Mouse (Mus musculus) thymus, postnatal 10 days (tissue): ENCODE results near the gene Irf2bpl.

Source experiments
- DNase-seq, 2 experiments: peaks; one replicate each; pipeline ENCODE4 v3.0.0; 2021; ENCODE audit warnings: low spot score in 2 of 2

The Irf2bpl gene

DNA sequence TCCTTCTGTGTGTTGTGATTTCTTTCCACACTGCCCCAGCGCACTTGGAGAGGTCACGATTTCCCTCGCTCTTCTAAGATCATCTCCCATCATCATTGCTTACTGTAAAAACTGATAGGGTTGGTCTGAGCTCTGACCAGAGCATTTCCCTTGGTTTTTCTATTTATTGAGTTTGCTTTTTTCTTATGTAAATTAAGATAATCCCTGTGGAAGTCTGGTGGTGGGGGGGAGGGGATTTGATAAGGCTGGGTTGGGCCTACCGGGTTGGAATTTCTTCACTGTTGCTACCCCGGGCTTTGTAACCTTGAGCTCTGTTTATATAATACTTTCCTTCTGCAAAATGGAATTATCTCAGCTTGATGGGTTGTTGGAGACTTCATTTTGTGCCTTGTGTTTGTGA, 1.1 kb upstream of the Irf2bpl start:
- DNase-seq, result no peak

DNA sequence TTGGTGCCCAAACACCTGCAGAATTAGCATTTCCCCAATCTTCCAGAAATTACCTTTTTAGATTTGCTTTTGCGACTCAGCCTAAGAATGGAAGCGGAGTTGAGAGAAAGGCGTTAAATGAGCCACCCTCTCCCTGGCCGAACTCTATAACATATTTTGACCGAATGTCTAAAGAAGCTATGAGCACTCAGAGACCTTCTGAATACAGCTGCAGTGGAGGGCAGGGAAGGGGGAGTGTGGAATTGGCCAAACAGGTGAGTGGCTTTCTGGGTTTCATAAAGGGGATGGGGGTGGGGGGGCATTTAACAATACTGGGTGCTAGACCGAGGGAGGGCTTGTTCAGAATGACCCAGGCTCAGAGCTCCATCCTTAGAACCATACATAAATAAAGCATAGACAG, 738 bp upstream of the Irf2bpl start:
- DNase-seq, result no peak

DNA sequence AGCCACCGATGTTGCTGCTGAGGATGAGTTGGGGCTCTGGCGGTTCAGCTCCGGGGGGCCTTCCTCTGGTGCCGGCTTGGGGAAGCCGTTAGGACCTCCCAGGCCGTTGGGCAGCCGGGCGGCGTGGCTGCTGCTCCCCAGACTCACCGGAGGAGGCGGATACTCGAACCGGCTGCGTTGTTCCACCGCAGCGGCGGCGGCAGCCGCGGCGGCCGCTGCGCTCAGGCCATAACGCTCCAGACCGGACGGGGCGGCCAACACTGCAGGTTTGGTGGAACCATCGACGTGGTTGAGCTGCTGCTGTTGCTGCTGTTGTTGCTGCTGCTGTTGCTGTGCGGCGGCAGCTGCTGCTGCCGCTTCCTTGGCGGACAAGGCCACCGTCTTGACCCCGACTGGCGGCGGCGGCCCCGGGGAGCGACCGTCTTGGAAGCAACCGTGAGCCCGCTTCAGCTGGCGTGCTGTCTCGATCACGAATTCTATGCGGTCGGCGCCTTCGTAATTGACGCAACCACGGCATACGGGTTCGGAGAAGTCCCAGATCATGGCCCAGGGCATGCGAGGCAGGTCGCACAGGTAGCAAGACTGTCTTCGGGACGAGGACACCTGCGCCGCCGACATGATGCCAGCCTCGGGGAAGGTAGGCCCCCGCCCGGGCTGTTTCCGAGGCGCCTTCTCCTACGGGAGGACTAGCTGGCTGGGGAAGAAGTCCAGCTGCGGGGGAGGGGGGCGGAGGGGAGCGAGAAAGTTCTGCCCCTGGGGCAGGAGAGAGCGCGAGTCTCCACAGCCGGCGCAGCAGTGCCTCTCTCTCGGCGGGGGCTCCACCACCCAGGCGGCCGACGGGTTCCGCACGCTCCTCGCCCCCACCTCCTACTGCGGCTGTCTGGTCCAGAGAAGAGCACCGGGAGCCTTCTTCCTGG, 1.1 kb downstream of the Irf2bpl start:
- peak; percentile 55 to 58 for DNase-seq

DNA sequence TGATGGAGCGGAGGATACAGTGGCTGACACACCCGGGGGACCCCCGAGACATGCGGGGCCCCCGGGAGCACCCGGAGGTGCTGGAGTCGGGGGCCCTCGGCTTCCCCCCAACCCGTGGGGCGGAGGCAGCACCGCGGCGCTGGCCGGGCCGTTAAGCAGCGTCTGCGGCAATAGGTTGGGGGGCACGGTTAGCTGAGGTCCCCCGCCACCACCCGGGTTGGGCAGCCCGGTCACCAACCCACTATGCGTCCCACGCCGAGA, 1.6 kb downstream of the Irf2bpl start:
- no peak for DNase-seq

DNA sequence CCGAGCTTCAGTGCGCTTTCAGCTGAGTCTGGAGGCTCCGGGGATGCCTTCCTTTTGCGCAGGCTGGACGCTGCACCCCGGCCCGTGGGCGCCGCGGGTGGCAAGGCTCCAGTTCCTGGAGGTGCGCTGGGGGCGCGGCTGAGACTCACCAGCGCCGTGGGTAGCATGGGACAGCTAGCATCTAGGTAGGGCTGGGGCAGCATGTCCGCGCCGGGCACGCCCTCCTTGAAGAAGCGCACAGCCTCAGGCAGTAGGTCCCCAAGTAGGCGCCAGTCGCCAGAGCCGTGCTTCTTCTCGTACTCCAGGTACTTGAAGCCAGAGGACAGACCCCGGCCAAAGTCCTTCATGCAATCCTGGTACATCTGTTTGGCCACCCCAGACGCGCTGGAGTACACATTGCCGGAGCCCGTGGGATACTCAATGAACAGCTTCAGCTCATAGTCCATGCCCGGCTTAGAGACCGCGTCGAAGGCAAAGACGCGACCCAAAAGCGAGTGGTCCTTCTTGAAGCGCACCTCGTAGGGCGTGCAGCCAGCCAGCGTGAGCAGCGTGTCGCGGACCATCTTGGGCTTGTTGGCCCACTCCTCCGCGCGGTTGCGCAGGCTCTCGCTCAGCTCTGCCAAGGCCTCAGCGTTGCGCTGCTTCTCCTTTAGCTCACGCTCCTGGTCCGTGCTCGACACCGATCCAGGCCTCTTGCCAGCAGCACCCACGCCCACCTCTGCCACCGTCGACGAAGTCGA, 2.1 kb downstream of the Irf2bpl start:
- DNase-seq, result peak in 1 of 2 experiments; percentile 32

DNA sequence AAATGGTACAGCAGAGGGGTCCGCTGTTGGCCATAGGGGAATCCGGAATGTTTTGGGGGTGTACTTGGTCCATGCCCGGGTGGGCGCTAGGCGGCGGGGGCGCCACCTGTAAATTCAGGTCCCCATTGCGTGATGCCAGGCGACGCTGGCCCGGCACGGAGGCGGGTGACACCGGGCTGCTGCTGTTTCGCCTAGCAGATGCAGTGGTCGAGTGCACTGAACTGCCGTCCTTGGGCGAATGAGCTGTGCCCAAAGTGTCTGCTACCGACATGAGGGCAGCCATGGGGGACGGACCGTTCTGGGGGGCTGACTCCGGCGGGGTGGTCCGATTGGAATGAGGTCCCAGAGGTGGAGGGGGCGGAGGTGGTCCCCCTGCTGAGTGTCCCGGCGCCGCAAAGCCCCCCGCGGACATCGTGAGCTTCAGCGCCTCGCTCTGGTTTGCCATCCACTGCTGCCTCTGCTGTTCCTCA, 2.8 kb downstream of the Irf2bpl start:
- DNase-seq, result no peak

DNA sequence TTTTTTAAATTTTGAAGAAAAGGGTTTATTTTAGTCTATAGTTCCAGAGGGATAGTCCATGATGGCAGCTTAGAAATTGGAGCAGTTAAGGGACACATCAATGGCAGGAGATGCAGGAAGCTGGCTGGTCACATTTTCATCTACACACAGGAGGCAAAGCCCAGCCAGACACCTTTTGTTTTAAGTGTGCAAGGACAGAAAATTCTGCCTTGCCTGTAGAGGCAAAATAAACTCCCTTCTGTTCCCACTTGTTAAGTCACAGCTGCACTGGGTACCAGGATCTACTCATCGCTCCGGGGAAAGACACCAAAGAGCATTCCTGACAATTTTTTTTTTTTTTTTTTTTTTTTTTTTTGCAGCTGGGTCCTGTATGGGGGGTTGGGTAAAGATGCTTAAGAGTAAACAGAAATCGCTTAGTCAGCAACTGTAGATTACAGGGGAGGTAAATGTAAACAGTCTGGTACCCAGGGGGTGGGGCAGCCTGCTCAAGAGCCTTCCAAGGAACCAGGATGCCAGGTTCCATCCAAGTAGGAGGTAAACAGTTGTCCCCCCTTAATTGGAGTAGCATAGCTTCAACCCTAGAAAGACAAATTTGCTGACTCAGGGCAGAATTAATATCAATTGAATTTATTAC, 4.4 kb downstream of the Irf2bpl start:
- DNase-seq, result no peak

DNA sequence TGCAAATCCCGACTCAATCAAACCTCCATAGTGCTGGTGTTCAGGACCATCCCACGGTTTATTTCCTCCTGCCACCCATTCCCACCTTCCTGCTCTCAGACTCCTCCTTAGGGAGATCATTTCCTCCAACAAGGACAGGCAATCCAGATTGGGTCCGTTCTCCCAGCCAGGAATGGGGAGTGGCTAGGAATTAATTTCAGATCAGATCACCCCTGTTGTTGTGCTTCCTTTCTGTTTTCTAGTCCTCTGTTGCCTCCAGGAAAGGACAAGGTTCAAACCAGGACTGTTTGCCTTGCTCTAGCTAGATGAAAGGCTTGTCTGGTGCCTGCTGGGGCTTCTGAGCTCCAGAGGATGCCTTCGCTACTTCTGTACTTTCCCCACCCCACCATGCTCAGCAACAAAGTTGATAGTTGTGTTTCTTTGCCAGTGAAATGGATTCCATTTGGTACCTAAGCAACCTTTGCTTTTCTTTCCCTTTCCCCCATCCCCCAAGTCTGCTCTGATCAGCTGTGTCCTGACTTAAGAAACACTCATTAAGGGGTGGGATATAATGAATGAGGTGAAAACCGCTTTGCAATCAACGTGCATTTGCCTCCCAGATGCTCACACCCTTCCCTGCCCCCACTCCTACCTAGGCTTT, 5.0 kb downstream of the Irf2bpl start:
- DNase-seq, result no peak

DNA sequence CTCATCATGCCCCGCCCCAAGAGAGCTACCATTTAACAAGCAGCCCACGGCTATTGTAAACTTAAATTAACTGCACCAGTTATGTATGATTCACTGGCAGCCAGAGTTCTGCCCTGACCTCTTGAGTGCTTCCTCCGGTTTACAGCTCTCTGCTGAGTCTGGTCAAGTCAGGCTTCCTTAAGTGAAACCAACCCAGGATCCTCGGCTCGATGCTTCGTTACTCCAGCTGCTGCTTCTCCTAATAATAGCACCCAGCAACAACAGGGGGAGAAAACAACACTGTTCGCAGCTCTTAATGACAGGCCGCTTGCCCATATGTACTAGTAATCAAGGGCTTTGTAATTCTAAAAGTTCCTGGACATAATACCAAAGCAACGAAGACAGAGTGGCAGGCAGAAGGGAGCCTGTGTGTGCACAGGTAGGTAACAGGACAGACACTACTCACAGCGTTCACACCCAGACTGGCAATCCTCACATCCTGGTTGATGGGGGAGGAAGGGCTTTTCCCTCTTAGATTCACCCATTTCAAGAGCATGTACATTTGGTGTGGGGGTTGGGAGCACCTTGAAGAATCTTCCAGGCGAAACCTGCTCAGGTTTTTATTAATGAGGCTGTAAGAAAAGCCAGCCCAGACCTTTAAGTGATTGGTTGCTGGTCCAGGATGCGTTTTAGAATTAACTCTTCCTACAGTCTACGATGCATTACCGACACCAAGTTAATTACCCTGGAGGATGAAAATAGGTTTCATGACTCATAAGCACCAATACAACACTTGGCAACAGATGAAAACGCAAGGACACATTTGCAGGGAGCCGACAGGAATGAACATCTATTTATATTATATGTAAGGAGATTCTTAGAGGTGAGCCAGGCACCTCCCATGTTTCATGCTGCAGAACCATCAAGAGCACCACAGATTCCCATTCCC, 5.9 kb downstream of the Irf2bpl start:
- DNase-seq, result no peak

DNA sequence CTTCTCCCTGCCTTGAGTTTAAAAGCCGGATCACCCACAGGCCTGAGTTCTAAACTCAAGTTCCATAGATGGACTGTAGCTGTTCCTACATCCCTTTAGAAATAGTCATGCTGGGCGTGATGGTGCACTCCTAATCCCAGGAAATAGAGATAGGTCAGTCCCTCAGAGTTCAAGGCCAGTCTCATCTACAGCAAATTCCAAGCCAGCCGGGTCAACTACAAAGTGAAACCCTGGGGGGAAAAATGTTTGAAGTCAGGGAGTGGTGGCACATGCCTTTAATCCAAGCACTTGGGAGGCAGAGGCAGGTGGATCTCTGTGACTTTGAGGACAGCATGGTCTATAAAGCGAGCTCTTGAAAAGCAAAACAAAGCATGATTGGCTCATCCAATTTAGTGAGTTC, 7.6 kb downstream of the Irf2bpl start:
- no peak for DNase-seq

DNA sequence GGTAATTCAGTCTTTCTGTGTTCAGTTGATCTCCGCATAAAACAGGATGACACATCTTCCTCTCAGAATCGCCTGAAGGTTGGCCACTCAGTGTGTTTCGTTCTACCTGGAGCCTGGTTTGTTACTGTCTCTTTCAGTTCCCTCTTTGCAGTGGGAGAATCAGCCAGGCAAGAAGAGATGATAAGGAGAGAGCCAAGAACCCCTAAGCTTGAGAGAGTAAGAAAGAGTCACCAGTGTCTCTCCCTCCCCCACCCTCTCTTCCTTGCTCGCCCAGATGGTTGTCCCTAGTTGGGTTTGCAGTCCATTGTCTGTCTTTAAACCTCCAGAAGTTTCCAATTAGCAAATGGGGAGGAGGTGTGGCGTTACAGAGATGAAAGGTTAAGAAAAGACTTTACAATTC, 8.5 kb downstream of the Irf2bpl start:
- DNase-seq, result no peak

DNA sequence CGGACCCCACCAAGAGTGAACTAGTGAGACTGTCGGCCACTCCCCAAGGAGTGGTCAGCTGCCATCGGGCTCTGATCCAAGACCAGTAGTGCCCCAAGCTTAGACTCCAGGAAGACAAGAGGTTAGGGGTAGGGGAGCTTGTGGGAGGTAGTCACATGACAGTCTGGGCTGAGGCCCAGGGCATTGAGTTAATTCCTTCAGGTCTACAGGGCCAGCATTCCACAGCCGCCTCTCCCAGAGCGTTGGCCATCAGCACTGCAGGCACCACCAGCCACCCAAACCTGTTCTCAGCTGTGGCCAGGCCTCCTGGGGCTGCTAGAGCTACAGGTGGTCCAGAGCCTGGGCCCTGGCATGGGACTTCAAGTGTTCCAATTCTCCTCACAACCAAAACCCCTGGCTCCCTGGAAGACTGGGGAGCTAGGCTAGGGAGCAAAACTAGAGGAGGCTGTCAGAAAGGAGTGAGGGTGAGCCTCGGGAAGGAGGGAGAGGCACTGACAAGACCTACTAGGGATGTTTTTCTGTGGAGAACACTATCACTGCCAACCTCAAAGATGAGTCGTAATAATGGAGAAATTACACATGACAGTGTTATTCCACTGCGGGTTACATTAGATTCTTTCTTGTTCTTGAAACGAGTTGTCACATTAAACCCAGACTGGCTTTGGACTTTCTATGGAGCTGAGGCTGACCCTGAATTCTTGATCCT, 12.1 kb downstream of the Irf2bpl start:
- no peak for DNase-seq

DNA sequence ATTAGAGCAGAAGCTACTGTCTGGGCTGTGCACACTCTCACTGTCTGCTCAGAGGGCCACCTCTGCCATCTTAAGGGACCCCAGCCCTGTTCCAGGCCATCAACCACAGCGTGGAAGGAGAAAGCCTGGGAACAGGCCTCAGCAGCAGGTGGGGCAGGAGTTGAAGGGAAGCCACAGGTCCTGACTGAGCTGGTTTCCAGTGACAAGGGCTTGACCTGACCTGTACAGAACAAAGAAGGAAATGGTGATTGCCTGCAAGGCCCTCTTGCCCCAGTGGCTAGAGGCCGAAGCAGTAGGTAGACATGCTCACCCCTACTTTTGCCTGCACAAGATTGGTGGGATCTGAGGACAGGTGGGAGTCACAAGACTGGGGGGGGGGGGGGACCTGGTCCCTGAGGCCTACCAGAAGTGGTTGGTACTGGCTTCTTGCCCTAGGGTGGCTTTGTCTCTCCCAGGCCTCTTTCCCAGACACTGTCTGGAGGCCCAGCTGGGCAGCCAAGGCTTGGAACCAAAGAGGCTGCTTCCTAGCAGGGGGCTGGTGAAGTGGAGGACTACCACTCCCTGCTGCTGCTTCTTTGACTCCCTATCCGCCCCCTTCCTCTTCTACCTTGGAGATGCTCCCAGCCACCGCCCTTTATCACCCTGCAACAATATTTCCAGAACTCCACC, 12.8 kb downstream of the Irf2bpl start:
- no peak for DNase-seq

DNA sequence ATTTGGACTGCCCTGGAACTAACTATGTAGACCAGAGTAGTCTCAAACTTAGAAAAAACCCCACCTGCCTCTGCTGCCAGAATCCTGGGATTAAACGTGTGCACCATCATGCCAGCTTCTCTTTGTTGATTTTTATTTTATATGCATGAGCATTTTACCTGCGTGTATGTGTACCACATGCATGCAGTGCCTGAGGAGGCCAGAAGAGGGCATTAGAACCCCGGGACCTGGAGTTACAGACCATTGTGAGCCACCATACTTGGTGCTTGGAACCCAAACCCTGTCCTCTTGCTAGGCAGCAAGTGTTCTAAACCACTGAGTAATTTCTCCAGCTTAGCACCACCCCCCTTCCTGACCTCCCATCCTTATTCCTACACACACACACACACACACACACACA, 13.6 kb downstream of the Irf2bpl start:
- no peak for DNase-seq

DNA sequence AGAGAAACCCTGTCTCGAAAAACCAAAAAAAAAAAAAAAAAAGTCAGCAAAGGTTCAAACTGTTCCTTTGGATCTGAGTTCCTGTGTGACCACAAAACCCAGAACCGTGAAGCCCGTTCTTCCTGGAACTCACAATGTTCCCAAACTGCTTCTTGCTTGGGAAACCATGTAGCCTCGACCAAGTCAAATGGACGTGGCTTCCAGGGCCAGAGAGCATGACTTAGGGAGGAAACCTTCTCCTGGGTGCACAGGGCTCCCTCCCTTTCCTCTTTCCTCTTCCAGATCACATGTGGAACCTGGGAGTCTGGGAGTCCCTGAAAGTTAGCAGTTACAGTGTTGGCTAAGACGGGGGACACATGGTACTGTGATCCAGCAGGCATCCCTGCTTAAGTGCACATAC, 14.8 kb downstream of the Irf2bpl start:
- DNase-seq, result no peak

DNA sequence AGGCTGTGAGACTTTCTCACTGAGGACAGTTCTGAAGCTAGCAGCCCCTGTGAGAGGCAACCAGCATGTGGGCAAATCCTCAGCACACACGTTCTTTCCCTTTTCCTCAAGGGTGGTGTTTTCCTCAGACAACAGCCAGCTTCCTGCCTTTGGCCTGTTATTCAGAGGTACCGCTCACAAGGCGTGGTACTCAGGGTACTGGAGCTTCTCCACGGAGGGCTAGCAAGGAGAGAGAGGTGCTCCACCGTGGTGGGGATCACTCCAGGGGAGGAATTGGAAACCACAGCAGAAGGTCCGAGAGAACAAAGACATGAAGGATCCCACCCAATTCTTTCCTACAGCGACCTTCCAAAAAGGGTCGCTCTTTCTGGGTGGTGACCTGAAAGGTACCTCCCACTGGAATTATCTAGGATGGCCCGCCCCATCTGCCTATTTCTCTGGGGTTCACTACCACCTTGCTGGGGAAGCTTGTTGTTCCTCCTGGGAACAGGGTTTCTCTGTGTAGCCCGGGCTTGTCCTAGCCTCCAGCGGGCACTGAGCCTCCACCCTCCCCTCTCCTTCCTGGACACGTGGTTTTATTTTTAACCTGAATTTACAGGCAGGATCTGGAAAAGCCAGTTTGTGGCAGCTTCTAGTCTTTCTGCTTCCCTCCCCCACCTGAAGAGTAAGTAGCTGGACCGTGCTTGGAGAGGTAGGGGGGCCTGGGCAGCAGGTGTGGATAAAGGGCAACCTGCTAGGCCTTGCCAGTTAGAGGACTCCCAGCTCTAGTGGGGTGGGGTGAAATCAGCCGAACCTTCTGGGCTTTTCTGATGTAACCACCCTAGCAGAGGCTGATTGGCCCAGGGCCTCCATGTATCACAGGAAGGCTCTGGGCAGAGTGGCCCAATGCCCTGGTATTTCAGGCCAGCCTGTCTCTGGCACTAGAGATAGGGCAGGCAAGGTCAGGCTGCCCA, 17.1 kb downstream of the Irf2bpl start:
- DNase-seq, result no peak

DNA sequence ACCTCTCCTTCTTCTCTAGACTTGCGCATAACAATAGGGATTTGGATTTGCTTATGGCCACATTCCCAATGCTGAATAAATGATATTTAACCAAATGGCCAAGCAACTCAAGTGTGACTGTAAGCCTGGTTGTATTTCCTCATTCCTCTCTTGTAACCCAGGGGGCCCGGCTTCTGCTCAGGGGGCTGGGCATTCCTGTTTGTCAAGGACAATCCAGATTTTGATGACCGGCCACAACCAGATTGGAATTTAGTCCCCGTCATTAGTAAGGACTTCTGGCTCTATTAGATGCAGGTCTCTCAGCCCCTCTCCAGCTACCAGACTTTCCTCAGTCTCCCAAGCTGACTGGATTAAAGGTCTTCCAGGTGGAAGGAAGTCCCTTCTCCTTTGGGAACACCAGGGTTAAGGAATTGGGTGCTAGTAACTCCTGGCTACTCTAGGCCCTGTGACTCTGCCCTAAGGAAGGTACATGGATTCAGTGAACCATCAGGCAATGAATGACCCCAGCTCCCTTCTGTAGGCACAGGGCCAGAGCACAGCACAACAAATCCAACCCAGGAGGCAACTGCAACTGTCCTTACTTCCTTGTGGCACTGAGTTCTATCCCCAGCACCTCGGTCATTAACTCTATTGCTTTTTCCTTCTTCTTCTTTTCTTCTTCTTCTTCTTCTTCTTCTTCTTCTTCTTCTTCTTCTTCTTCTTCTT, 20.1 kb downstream of the Irf2bpl start:
- DNase-seq, result no peak
